Mouse (Mus musculus): ENCODE data around the gene Rbm38. TPM values are rescaled to one million over a fixed set of nuclear protein-coding genes. Genes with fewer than 3 reads are reported as not detected.

Gene Rbm38
- polyA plus RNA-seq, 1 experiment from 2014 or later, result 45.8 TPM

- TF ChIP-seq CTCF (IDR thresholded peaks at IDR 0.05; ENCODE audit: low read depth), result no peak
- no peaks in the 10 kb centered on the region for H3K9me3 ChIP-seq (ENCODE audit: low read depth, low read length)
- no peaks in the 10 kb centered on the region for H3K36me3 ChIP-seq (ENCODE audit: insufficient read depth)
- DNase-seq (no peak), ATAC-seq (ENCODE audit: insufficient read depth) (no peak)
- H3K4me2 ChIP-seq, result no peak overlapping the region
- WGBS, result 83% methylated on average over 7 of the region's 7 CpGs
- no peaks in the 10 kb centered on the region for H3K27me3 ChIP-seq (ENCODE audit: insufficient read depth, low read length)
- no peak overlapping the region for H3K27ac ChIP-seq (ENCODE audit: low read depth)
- no peak overlapping the region for H3K9ac ChIP-seq
- no peaks in the 10 kb centered on the region for H3K4me1 ChIP-seq (ENCODE audit: insufficient read depth)
- H3K4me3 ChIP-seq (ENCODE audit: low read depth, low read length), result no peak overlapping the region
Observed at GRCm38 (mm10) chr2:173072948-173073347, 52.6 kb downstream of the Rbm38 start.

- H3K4me3 ChIP-seq (ENCODE audit: low read depth, low read length), result no peak overlapping the region
- ATAC-seq (ENCODE audit: insufficient read depth), result no peak
- WGBS, result 29% methylated on average over 5 of the region's 5 CpGs
- no peaks in the 10 kb centered on the region for H3K9me3 ChIP-seq (ENCODE audit: low read depth, low read length)
- H3K9ac ChIP-seq, result no peak overlapping the region
- TF ChIP-seq CTCF (IDR thresholded peaks at IDR 0.05; ENCODE audit: low read depth), result no peak
- H3K27me3 ChIP-seq (ENCODE audit: insufficient read depth, low read length), result no peaks in the 10 kb centered on the region
- no peak for DNase-seq
- H3K4me1 ChIP-seq (ENCODE audit: insufficient read depth), result no peaks in the 10 kb centered on the region
- no peak overlapping the region for H3K27ac ChIP-seq (ENCODE audit: low read depth)
- no peak overlapping the region for H3K4me2 ChIP-seq
- H3K36me3 ChIP-seq (ENCODE audit: insufficient read depth), result no peaks in the 10 kb centered on the region
Observed at GRCm38 (mm10) chr2:173073666-173074065, 53.4 kb downstream of the Rbm38 start.

DNA sequence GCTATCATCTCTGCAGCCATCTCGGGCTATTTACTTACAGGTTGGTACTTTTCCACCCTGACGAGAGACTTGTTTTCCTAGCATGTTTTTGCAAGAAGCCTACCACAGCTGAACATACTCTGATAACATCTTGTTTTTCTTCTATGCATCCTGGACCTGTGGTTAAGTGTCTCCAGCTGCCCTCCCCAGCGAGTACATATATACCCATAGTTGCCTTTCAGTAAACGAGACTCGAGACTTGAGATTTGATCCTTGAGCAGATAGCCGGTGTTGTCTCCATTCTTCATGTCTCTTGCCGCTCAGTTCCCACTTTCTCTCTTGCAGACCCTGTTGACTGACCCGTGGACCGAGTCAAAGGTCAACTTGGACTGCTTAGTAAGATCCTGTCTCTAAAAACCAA lies 56.6 kb downstream of the Rbm38 start:
- ATAC-seq (ENCODE audit: insufficient read depth) (no peak), DNase-seq (no peak)
- Histone ChIP-seq H3K36me3 (ENCODE audit: insufficient read depth) (no peaks in the 10 kb centered on the region), H3K27ac (ENCODE audit: low read depth) (no peak overlapping the region), H3K27me3 (ENCODE audit: insufficient read depth, low read length) (no peaks in the 10 kb centered on the region), H3K4me3 (ENCODE audit: low read depth, low read length) (no peak overlapping the region), H3K4me1 (ENCODE audit: insufficient read depth) (no peaks in the 10 kb centered on the region), H3K9ac (no peak overlapping the region), H3K4me2 (no peak overlapping the region), H3K9me3 (ENCODE audit: low read depth, low read length) (no peaks in the 10 kb centered on the region)
- WGBS, result 58% methylated on average over 9 of the region's 9 CpGs
- no peak for TF ChIP-seq CTCF (IDR thresholded peaks at IDR 0.05; ENCODE audit: low read depth)

DNA sequence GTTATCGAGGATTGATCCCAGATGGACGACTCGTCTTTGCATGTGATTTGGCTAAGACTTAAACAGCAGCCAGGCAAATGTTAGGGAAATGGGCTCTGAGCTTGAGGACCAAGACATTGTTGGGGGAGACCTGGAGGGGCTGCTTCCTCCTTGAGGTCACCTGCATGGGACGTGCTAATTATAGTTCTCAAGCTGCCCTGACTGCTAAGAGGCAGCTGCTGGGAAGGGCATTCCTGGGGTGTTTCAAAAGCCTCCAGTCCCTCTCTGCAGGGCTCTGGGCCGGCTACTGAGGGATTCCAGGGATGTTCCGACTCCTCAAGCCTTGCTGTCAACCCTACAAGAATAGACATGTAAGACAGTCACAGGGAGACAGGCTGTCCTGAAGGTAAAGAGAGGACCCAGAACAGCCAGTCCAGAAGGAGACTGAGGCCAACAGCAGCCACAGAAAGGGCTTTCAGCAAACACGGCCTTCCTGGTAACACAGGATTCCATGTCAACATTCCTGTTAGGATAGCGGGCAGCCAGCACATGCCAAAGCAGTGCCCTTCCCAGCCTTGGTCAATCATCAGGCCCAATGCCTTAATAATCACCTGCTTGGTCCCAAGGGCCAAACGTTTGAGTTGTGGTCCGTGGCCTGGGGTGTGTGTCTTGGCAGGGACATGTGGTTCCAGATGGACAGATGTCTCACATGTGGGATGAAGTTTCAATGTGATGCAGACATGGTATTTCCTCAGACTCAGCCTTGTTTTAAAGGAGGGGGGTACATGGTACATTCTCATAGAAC lies 59.7 kb downstream of the Rbm38 start:
- Histone ChIP-seq H3K36me3 (ENCODE audit: insufficient read depth) (no peaks in the 10 kb centered on the region), H3K27ac (ENCODE audit: low read depth) (no peak overlapping the region), H3K9ac (no peak overlapping the region), H3K9me3 (ENCODE audit: low read depth, low read length) (no peaks in the 10 kb centered on the region), H3K27me3 (ENCODE audit: insufficient read depth, low read length) (no peaks in the 10 kb centered on the region), H3K4me1 (ENCODE audit: insufficient read depth) (no peaks in the 10 kb centered on the region), H3K4me3 (ENCODE audit: low read depth, low read length) (no peak overlapping the region), H3K4me2 (no peak overlapping the region)
- ATAC-seq (ENCODE audit: insufficient read depth) (no peak), DNase-seq (no peak)
- 52% methylated on average over 10 of the region's 10 CpGs for WGBS
- no peak for TF ChIP-seq CTCF (IDR thresholded peaks at IDR 0.05; ENCODE audit: low read depth)

DNA sequence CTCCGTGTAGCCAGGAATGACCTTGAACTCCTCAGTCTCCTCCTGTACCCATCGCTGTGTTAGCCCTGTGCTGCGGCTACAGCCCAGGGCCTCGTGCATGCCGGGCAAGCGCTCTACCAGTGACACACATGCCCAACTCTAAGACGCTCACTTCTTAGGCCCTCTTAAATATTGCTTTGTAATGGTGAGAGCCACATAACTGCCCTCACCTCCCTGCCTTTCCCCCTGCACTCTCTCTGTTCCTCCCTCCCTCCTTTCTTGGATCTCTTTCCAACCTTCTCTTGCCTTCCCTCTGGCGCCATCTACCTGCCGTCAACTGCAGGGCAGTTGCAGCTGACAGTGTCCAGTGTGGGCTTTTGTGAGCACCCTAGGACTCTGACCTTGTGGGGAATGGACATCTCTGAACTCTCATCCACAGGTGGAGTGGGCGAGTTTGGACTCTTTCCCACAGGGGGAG lies 60.5 kb downstream of the Rbm38 start:
- Histone ChIP-seq H3K4me3 (ENCODE audit: low read depth, low read length) (no peak overlapping the region), H3K4me1 (ENCODE audit: insufficient read depth) (no peaks in the 10 kb centered on the region), H3K4me2 (no peak overlapping the region), H3K9ac (no peak overlapping the region), H3K27ac (ENCODE audit: low read depth) (no peak overlapping the region), H3K36me3 (ENCODE audit: insufficient read depth) (no peaks in the 10 kb centered on the region), H3K9me3 (ENCODE audit: low read depth, low read length) (no peaks in the 10 kb centered on the region), H3K27me3 (ENCODE audit: insufficient read depth, low read length) (no peaks in the 10 kb centered on the region)
- TF ChIP-seq CTCF (IDR thresholded peaks at IDR 0.05; ENCODE audit: low read depth), result peak; percentile 98
- 27% methylated on average over 10 of the region's 10 CpGs for WGBS
- ATAC-seq (ENCODE audit: insufficient read depth) (peak; percentile 64), DNase-seq (peak; percentile 91)

GRCm38 (mm10) chr2:173082706-173083105 lies 62.4 kb downstream of the Rbm38 start:
- no peaks in the 10 kb centered on the region for H3K9me3 ChIP-seq (ENCODE audit: low read depth, low read length)
- 71% methylated on average over 3 of the region's 3 CpGs for WGBS
- TF ChIP-seq CTCF (IDR thresholded peaks at IDR 0.05; ENCODE audit: low read depth), result no peak
- H3K27ac ChIP-seq (ENCODE audit: low read depth), result no peak overlapping the region
- ATAC-seq (ENCODE audit: insufficient read depth) (no peak), DNase-seq (no peak)
- no peaks in the 10 kb centered on the region for H3K27me3 ChIP-seq (ENCODE audit: insufficient read depth, low read length)
- H3K4me2 ChIP-seq, result no peak overlapping the region
- no peaks in the 10 kb centered on the region for H3K36me3 ChIP-seq (ENCODE audit: insufficient read depth)
- H3K4me3 ChIP-seq (ENCODE audit: low read depth, low read length), result no peak overlapping the region
- no peaks in the 10 kb centered on the region for H3K4me1 ChIP-seq (ENCODE audit: insufficient read depth)
- H3K9ac ChIP-seq, result no peak overlapping the region

DNA sequence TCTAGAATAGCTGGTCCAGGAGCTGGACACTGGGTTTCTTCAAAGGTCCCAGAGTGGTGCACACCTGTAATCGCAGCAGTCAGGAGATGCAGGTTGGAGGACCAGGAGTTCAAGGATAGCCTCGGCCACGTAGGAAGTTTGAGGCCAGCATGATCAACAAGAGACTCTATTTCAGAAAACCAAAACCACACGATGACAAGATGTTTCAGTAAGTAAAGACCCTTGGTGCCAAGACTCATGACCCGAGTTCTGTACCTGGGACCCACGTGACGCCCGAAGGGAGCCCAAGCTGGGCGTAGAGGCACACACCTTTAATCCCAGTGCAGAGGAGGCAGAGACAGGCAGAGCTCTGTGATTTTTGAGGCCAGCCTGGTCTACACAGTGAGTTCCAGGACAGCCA lies 62.8 kb downstream of the Rbm38 start:
- no peaks in the 10 kb centered on the region for H3K27me3 ChIP-seq (ENCODE audit: insufficient read depth, low read length)
- no peak overlapping the region for H3K9ac ChIP-seq
- DNase-seq (no peak), ATAC-seq (ENCODE audit: insufficient read depth) (no peak; the same call in 1 of the 2 replicates)
- no peak overlapping the region for H3K27ac ChIP-seq (ENCODE audit: low read depth)
- WGBS, result 80% methylated on average over 9 of the region's 9 CpGs
- H3K4me2 ChIP-seq, result peak overlapping the region; percentile 41
- TF ChIP-seq CTCF (IDR thresholded peaks at IDR 0.05; ENCODE audit: low read depth), result no peak
- no peaks in the 10 kb centered on the region for H3K36me3 ChIP-seq (ENCODE audit: insufficient read depth)
- no peak overlapping the region for H3K4me3 ChIP-seq (ENCODE audit: low read depth, low read length)
- no peaks in the 10 kb centered on the region for H3K4me1 ChIP-seq (ENCODE audit: insufficient read depth)
- no peaks in the 10 kb centered on the region for H3K9me3 ChIP-seq (ENCODE audit: low read depth, low read length)
